Mouse (Mus musculus) megakaryocyte, embryonic 14.5 days (primary cell): ENCODE data around the gene Kctd4. TPM values are rescaled to one million over a fixed set of nuclear protein-coding genes. Genes with fewer than 3 reads are reported as not detected.

Source experiments
- H3K27me3 ChIP-seq: replicated peaks from 2 replicates; pipeline ENCODE3; 2012; ENCODE audit warnings: inconsistent platforms
- H3K36me3 ChIP-seq: replicated peaks from 2 replicates; pipeline ENCODE3; 2012; ENCODE audit warnings: low read length, inconsistent platforms, mixed read lengths
- H3K4me1 ChIP-seq: 2 replicates; pipeline ENCODE4 v1.6.1; 2012; ENCODE audit warnings: inconsistent platforms
- H3K4me3 ChIP-seq: replicated peaks from 2 replicates; pipeline ENCODE3; 2012; ENCODE audit warnings: moderate library complexity, mild to moderate bottlenecking, inconsistent platforms
- H3K9me3 ChIP-seq: 2 replicates; pipeline ENCODE4 v1.6.1; 2012; ENCODE audit warnings: inconsistent platforms
- FLI1 ChIP-seq: IDR thresholded peaks from 2 replicates; pipeline ENCODE4 v1.6.1; 2012; ENCODE audit warnings: low read length, inconsistent platforms, mixed read lengths
- GATA1 ChIP-seq: IDR thresholded peaks from 3 replicates; pipeline ENCODE4 v1.6.1; 2012; ENCODE audit warnings: mixed read lengths, low read length, inconsistent platforms, borderline replicate concordance
- polyA plus RNA-seq: library from polyadenylated mRNA; stranded (reverse); fragments of >175 nt; gene quantifications from 2 replicates; pipeline ENCODE4 v1.2.3, GENCODE M21; 2012; ENCODE audit warnings: low replicate concordance; ENCODE audit not compliant: insufficient read depth

The Kctd4 gene
- polyA plus RNA-seq, 1 experiment, result not detected

DNA sequence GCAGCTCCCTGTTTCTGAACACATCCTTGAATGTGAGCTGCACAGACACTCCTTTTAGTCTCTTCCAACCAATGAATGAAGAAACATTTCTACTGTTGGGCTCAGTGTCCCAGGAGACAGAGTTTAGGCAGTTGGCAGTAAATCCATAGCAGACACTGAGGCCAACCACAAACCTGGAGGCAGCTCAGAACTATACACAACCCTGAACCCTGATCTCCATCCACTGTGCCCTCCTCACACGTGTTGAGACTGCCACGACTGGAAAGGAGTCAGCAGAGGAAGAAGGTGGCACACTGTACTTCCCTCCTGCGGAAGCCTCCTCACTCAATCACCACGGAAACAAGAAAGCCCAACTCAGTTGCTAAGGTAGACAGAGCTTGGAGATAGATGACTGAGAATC is 30.3 kb downstream of the Kctd4 start:
- TF ChIP-seq FLI1, result no peak
- no peak for TF ChIP-seq GATA1
- H3K36me3 ChIP-seq, result peaks cover 53% of the 10 kb centered on the region

DNA sequence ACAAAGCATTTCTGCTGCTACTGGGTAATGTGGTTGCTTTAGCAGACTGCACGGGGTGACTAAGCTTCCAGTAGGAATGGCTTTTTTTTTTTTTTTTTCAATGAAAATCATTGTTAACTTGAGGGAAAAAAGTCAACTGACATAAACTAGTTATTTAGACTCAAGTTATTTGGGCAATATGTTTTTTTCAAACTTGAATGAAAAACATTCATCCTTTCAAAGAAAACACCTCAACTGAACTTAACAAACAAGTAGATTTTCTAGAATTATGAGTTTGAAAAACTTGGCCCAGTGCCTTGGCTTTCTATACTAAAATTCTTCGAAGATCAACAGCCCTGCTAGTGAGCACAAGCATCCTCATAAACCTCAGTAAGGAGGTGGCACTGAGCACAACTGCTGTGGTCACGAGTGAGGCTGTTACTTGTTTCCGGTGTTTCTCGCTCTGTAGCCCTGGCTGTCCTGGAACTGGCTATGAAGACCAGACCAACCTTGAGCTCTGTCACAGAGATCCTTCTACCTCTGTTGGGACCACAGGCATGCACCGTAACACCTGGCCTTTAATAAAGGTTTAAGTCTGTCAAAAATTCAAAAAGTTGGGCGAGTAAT is 32.2 kb downstream of the Kctd4 start:
- no peaks in the 10 kb centered on the region for H3K27me3 ChIP-seq
- TF ChIP-seq FLI1 (no peak), GATA1 (no peak)
- H3K9me3 ChIP-seq, result no peaks in the 10 kb centered on the region
- peaks cover 38% of the 10 kb centered on the region for H3K4me1 ChIP-seq
- H3K36me3 ChIP-seq, result peaks cover 51% of the 10 kb centered on the region
- H3K4me3 ChIP-seq, result peak overlapping the region; percentile 33

More for the DNA sequence above, 30.3 kb downstream of the Kctd4 start:
- peaks cover 30% of the 10 kb centered on the region for H3K4me1 ChIP-seq
- H3K4me3 ChIP-seq, result no peak overlapping the region
- no peaks in the 10 kb centered on the region for H3K27me3 ChIP-seq
- no peaks in the 10 kb centered on the region for H3K9me3 ChIP-seq

DNA sequence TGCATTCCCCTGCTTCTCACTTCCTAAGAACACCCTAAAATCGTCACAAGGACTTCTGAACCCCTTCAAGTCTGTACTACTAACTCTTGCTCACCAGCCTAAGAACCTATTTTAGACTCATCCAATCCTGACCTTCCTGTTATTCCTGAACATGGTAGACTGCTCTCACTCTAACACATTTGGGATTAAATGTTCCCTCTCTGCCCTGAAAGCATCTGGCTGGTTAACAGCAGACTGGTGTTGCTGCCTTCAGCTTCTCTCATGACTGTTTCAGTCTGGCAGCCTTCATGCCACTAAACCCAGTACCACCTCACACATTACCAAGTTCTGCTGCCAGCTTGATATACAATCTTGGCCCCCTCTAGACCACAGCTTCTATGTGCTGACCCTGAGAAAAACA is 34.4 kb downstream of the Kctd4 start:
- Histone ChIP-seq H3K27me3 (no peaks in the 10 kb centered on the region), H3K4me3 (no peak overlapping the region), H3K9me3 (no peaks in the 10 kb centered on the region), H3K4me1 (peaks cover 38% of the 10 kb centered on the region), H3K36me3 (peaks cover 62% of the 10 kb centered on the region)
- TF ChIP-seq GATA1 (no peak), FLI1 (no peak)

DNA sequence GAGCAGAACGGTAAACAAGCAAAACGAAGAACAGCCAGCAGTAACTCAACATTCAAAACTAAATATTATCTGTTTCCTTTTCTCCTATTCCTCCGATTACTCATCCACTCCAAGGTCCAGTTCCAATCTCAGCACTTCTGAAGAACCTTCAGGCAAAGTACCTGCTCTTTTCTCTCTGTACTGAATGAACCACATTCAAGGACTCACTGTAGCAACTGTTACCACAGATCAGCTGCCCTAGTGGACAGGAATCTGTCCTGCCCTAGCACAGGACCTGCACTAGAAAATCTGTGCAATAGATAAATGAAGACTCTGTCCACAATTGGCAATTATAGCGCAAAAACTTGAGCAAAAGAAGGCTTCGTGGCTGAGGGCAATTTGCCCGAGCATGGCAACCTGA is 36.1 kb downstream of the Kctd4 start:
- H3K4me1 ChIP-seq, result peaks cover 27% of the 10 kb centered on the region
- H3K27me3 ChIP-seq, result no peaks in the 10 kb centered on the region
- no peak overlapping the region for H3K4me3 ChIP-seq
- TF ChIP-seq GATA1 (no peak), FLI1 (no peak)
- H3K36me3 ChIP-seq, result peaks cover 64% of the 10 kb centered on the region
- no peaks in the 10 kb centered on the region for H3K9me3 ChIP-seq

DNA sequence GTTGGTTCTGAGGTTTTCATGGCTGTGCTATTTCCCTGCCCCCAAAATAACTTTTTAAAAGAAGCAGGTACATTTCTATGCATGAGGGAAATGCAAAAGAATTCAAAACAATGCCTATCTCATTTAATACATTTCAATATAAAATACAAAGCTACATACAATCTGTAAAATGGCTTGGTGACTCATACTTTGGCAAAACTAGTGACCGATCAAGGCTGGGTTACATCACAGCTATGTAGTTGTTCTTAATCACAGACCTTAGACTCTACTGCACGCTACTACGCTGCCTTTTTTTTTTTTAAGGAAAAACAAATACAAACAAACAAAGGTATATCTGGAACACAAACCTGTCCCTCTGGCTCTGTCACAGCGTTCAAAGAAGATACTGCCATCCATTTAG is 37.6 kb downstream of the Kctd4 start:
- no peak for TF ChIP-seq GATA1
- no peak for TF ChIP-seq FLI1
- no peak overlapping the region for H3K4me3 ChIP-seq
- H3K9me3 ChIP-seq, result no peaks in the 10 kb centered on the region
- H3K4me1 ChIP-seq, result peaks cover 15% of the 10 kb centered on the region; the same call in 1 of the 2 replicates
- H3K36me3 ChIP-seq, result peaks cover 68% of the 10 kb centered on the region
- no peaks in the 10 kb centered on the region for H3K27me3 ChIP-seq

DNA sequence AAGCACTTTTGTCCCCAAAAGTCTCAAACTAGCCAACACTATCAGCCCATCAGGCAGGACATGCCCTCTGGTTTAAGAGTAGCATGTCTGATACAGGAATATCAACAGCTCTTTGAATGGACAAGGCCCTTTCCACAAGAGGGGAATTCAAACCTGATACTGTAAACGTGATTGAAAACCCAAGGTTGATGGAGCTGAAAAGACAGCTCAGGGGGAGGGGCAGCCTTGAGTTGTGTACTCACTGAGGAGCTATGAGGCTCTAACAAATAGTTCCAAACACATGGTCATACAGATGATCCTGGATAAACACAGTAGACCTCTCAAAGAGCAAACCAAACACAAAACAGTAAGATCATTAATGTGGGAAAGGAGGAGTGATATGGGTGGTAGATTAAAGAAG is 43.3 kb downstream of the Kctd4 start:
- Histone ChIP-seq H3K4me1 (peaks cover 35% of the 10 kb centered on the region), H3K27me3 (no peaks in the 10 kb centered on the region), H3K4me3 (no peak overlapping the region), H3K36me3 (peaks cover 40% of the 10 kb centered on the region), H3K9me3 (no peaks in the 10 kb centered on the region)
- no peak for TF ChIP-seq FLI1
- no peak for TF ChIP-seq GATA1

DNA sequence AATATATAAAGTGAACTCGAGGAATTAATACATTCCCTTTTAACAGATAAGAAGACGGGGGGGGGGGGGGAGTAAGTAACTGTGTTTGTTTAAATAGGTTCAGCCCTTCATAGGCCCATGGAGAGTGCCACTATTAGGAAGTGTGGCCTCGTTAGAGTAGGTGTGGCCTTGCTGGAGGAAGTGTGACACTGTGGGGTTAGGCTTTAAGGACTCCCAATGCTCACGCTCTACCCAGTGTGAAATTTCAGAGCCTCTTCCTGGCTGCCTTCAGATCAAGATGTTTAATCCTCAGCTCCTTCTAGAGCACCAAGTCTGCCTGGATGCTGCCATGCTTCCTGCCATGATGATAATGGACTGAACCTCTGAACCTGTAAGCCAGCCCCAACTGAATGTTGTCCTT is 47.0 kb downstream of the Kctd4 start:
- H3K4me1 ChIP-seq, result peaks cover 41% of the 10 kb centered on the region
- peaks cover 41% of the 10 kb centered on the region for H3K36me3 ChIP-seq
- no peaks in the 10 kb centered on the region for H3K9me3 ChIP-seq
- TF ChIP-seq GATA1 (no peak), FLI1 (no peak)
- H3K27me3 ChIP-seq, result no peaks in the 10 kb centered on the region
- no peak overlapping the region for H3K4me3 ChIP-seq

DNA sequence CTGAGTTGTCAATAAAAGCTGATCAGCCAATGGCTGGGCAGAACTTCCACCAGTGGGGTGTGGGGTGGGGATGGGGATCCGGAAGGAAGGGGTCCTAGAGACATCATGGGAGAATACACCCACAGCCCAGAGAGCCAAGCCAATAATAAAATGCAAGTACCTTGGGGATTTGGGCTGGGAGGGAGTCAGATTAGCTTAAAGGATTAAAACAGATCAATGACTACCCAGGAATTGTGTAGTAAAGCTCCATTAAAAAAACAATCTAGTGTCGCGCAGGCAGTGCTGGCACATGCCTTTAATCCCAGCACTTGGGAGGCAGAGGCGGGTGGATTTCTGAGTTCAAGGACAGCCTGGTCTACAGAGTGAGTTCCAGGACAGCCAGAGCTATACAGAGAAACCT is 50.2 kb downstream of the Kctd4 start:
- TF ChIP-seq GATA1 (no peak), FLI1 (no peak)
- Histone ChIP-seq H3K4me3 (no peak overlapping the region), H3K36me3 (peaks cover 37% of the 10 kb centered on the region), H3K27me3 (no peaks in the 10 kb centered on the region), H3K9me3 (no peaks in the 10 kb centered on the region), H3K4me1 (peaks cover 42% of the 10 kb centered on the region)

DNA sequence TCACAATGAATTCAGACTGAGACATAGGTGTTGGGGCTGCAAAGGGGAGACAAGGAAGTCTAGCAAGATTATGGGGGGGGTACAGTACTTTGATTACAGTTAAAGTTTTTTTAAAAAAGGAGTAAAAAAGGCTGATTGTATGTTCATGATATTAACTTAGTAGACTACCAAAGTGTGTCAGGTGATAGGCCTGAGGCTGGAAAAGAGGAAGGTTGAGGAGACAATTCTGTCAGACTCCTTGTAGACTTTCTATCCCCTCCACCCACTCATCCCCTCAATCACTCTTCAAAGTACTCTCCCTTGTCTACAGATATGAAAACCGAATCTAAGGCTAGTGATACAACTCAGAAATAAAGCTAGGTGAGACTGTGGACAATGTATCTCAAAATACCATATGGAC is 53.4 kb downstream of the Kctd4 start:
- Histone ChIP-seq H3K4me3 (no peak overlapping the region), H3K36me3 (peaks cover 28% of the 10 kb centered on the region), H3K9me3 (no peaks in the 10 kb centered on the region), H3K27me3 (no peaks in the 10 kb centered on the region), H3K4me1 (peaks cover 35% of the 10 kb centered on the region)
- no peak for TF ChIP-seq FLI1

DNA sequence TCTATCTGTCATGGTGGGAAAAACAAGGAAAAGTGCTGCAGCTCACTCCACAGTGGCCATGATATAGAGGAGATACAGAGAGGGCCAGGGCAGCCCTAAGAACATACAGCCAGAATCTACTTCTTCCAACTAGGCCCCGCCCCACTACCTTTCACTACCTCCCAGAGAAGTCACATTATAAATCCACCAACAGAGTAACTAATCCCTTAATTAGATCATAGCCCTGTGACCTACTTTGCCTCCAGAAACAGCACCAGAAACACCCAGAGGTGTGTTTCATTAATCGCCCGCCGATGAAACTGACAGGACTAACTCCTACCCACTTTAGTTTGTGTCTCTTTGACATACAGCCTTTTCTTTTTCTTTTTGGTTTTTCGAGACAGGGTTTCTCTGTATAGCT is 54.4 kb downstream of the Kctd4 start:
- Histone ChIP-seq H3K27me3 (no peaks in the 10 kb centered on the region), H3K4me1 (peaks cover 31% of the 10 kb centered on the region), H3K4me3 (peak overlapping the region; percentile 97), H3K9me3 (no peaks in the 10 kb centered on the region), H3K36me3 (peaks cover 22% of the 10 kb centered on the region)
- TF ChIP-seq GATA1 (no peak), FLI1 (no peak)
